Mouse (Mus musculus): ENCODE data around the gene Macrod2.

Macrod2 gene

GRCm38 (mm10) chr2:141514976-141515375 lies 1119.9 kb downstream of the Macrod2 start:
- DNase-seq = no peak

- no peak for DNase-seq
These were observed 1127.0 kb downstream of the Macrod2 start for GRCm38 (mm10) chr2:141522081-141522480.

GRCm38 (mm10) chr2:141545877-141546276 lies 1150.8 kb downstream of the Macrod2 start:
- no peak for DNase-seq

- no peak for DNase-seq
These were observed 1156.6 kb downstream of the Macrod2 start for GRCm38 (mm10) chr2:141551701-141552100.

- DNase-seq = no peak
These were observed 1161.6 kb downstream of the Macrod2 start for GRCm38 (mm10) chr2:141556747-141557146.

- DNase-seq = no peak
These were observed 1163.2 kb downstream of the Macrod2 start for GRCm38 (mm10) chr2:141558242-141558827.

- DNase-seq = no peak
These were observed 1170.9 kb downstream of the Macrod2 start for GRCm38 (mm10) chr2:141565986-141566385.

GRCm38 (mm10) chr2:141571360-141571759 lies 1176.3 kb downstream of the Macrod2 start:
- no peak for DNase-seq

- DNase-seq = no peak
These were observed 1183.1 kb downstream of the Macrod2 start for GRCm38 (mm10) chr2:141578206-141578605.

GRCm38 (mm10) chr2:141582431-141582830 lies 1187.3 kb downstream of the Macrod2 start:
- no peak for DNase-seq

- no peak for DNase-seq
These were observed 1187.8 kb downstream of the Macrod2 start for GRCm38 (mm10) chr2:141582933-141583332.

GRCm38 (mm10) chr2:141587290-141587689 lies 1192.2 kb downstream of the Macrod2 start:
- DNase-seq = no peak

- no peak for DNase-seq
These were observed 1196.2 kb downstream of the Macrod2 start for GRCm38 (mm10) chr2:141591326-141591725.

GRCm38 (mm10) chr2:141594811-141595210 lies 1199.7 kb downstream of the Macrod2 start:
- DNase-seq = no peak

GRCm38 (mm10) chr2:141617721-141618120 lies 1222.6 kb downstream of the Macrod2 start:
- no peak for DNase-seq

- DNase-seq = no peak
These were observed 1223.1 kb downstream of the Macrod2 start for GRCm38 (mm10) chr2:141618257-141618656.

- DNase-seq = no peak
These were observed 1268.9 kb downstream of the Macrod2 start for GRCm38 (mm10) chr2:141664051-141664450.

- no peak for DNase-seq
These were observed 1277.7 kb downstream of the Macrod2 start for GRCm38 (mm10) chr2:141672814-141673213.

GRCm38 (mm10) chr2:141673405-141673804 lies 1278.3 kb downstream of the Macrod2 start:
- no peak for DNase-seq

- DNase-seq = no peak
These were observed 1302.4 kb downstream of the Macrod2 start for GRCm38 (mm10) chr2:141697541-141697940.

GRCm38 (mm10) chr2:141698320-141698719 lies 1303.2 kb downstream of the Macrod2 start:
- DNase-seq = no peak

- DNase-seq = no peak
These were observed 1305.8 kb downstream of the Macrod2 start for GRCm38 (mm10) chr2:141700759-141701452.

GRCm38 (mm10) chr2:141711785-141712184 lies 1316.7 kb downstream of the Macrod2 start:
- no peak for DNase-seq

- no peak for DNase-seq
These were observed 1317.2 kb downstream of the Macrod2 start for GRCm38 (mm10) chr2:141712265-141712664.

- no peak for DNase-seq
These were observed 1320.0 kb downstream of the Macrod2 start for GRCm38 (mm10) chr2:141715061-141715460.

All from kidney, adult 11 months (tissue).